Mouse (Mus musculus) frontal cortex, adult 2 months (tissue): ENCODE measurements around the gene Mrpl49. TPM values are rescaled to one million over a fixed set of nuclear protein-coding genes. Genes with fewer than 3 reads are reported as not detected.

Experiments
- polyA plus RNA-seq: library from polyadenylated mRNA; depleted of rRNA; stranded (reverse); fragments of >200 nt; gene quantifications from 2 replicates; pipeline ENCODE4 v1.2.3, GENCODE M21; 2012; rRNA removed

Gene Mrpl49
- polyA plus RNA-seq, 1 experiment = 44.3 TPM

Other genes with a start within 250 kb of the Mrpl49 start
- gene Frmd8, start 182.5 kb downstream of the Mrpl49 start, polyA plus RNA-seq = 13.1 and 15.6 TPM in 2 replicates
- 7.8 and 8.7 TPM in 2 replicates for gene Slc25a45, start 180.0 kb downstream of the Mrpl49 start, polyA plus RNA-seq
- 4.6 and 4.9 TPM in 2 replicates for gene Tigd3, start 163.6 kb downstream of the Mrpl49 start, polyA plus RNA-seq
- gene Dpf2, start 144.8 kb downstream of the Mrpl49 start, polyA plus RNA-seq = 106 and 118 TPM in 2 replicates
- gene Cdc42ep2, start 133.0 kb downstream of the Mrpl49 start, polyA plus RNA-seq = 7.7 and 9.1 TPM in 2 replicates
- 14.2 and 14.3 TPM in 2 replicates for gene Pola2, start 93.6 kb downstream of the Mrpl49 start, polyA plus RNA-seq
- gene Slc22a20, start 71.6 kb downstream of the Mrpl49 start, polyA plus RNA-seq = 0.42 TPM in 1 of 2 replicates, not detected in the other
- 15.0 and 16.3 TPM in 2 replicates for gene Capn1, start 41.9 kb downstream of the Mrpl49 start, polyA plus RNA-seq
- 29.2 and 34.1 TPM in 2 replicates for gene Syvn1, start 11.2 kb downstream of the Mrpl49 start, polyA plus RNA-seq
- gene Fau, start 59 bp upstream of the Mrpl49 start, polyA plus RNA-seq = 873 and 951 TPM in 2 replicates
- 48.4 and 51.7 TPM in 2 replicates for gene Znhit2, start 3.4 kb upstream of the Mrpl49 start, polyA plus RNA-seq
- 50.2 and 52.4 TPM in 2 replicates for gene Tm7sf2, start 10.6 kb upstream of the Mrpl49 start, polyA plus RNA-seq
- 98.8 and 105 TPM in 2 replicates for gene Vps51, start 19.4 kb upstream of the Mrpl49 start, polyA plus RNA-seq
- not detected in 2 replicates for gene Tmem262, start 22.2 kb upstream of the Mrpl49 start, polyA plus RNA-seq
- gene Gm28374, start 24.5 kb upstream of the Mrpl49 start, polyA plus RNA-seq = 0.48 and 1.4 TPM in 2 replicates
- gene Zfpl1, start 27.2 kb upstream of the Mrpl49 start, polyA plus RNA-seq = 83.9 and 89.7 TPM in 2 replicates
- 0.22 and 0.46 TPM in 2 replicates for gene Cdca5, start 27.2 kb upstream of the Mrpl49 start, polyA plus RNA-seq
- not detected in 2 replicates for gene AC131692.1, start 36.6 kb upstream of the Mrpl49 start, polyA plus RNA-seq
- gene Naaladl1, start 48.0 kb upstream of the Mrpl49 start, polyA plus RNA-seq = 0.26 and 0.32 TPM in 2 replicates
- 24.2 and 29.4 TPM in 2 replicates for gene Sac3d1, start 60.9 kb upstream of the Mrpl49 start, polyA plus RNA-seq
- gene Snx15, start 70.5 kb upstream of the Mrpl49 start, polyA plus RNA-seq = 63.5 and 65.2 TPM in 2 replicates
- gene Batf2, start 83.2 kb upstream of the Mrpl49 start, polyA plus RNA-seq = 0.54 and 0.63 TPM in 2 replicates
- gene Arl2, start 83.8 kb upstream of the Mrpl49 start, polyA plus RNA-seq = 123 and 135 TPM in 2 replicates
- 0.14 TPM in 1 of 2 replicates, not detected in the other for gene Majin, start 126.6 kb upstream of the Mrpl49 start, polyA plus RNA-seq
- not detected in 2 replicates for gene Gpha2, start 168.6 kb upstream of the Mrpl49 start, polyA plus RNA-seq
- gene Ppp2r5b, start 178.1 kb upstream of the Mrpl49 start, polyA plus RNA-seq = 137 and 141 TPM in 2 replicates
- 29.3 and 31.2 TPM in 2 replicates for gene Atg2a, start 183.9 kb upstream of the Mrpl49 start, polyA plus RNA-seq
- gene Ehd1, start 218.9 kb upstream of the Mrpl49 start, polyA plus RNA-seq = 48.4 and 49.3 TPM in 2 replicates
- gene Cdc42bpg, start 248.7 kb upstream of the Mrpl49 start, polyA plus RNA-seq = 3.2 and 3.3 TPM in 2 replicates